In the genomic region with DNA sequence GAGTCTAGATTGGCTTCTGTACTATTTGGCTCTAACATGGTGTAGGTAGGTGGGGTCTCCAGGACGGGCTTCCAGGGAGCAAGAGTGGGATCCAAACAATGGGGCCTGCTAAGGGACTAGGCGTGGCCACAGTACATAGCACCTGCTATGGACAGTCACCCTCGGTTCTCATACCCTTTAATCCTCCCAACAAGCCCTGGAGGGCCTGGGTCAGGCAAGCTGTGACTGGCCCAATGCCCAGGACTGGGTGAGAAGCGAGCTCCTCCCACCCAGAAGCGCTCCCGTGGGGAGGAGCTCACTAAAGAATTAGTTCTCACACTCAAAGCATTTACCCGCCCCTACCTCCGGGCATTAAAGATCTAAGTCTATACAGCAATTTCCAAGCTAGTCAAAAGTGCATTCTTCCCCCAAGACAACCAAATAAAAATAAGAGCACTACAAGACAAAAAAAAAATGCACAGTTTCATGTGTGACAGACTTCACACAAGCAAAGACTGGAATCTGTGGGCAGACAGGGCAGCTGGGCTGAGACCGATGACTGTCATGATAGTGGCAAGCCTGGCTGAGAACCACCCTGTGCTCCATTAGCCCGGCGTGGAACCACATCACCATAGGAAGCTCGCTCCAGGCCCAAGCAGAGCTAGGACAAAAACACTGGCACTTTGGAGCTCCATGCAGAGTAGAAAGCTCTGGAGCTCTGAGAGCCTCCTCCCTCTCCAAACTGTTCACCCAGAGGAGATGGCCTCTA, we compare ENCODE assay signal across 8 mouse cellular contexts. TPM values are rescaled to one million over a fixed set of nuclear protein-coding genes. Genes with fewer than 3 reads are reported as not detected.
DNase-seq lines count a peak whose midpoint lies in the region; ATAC-seq and TF ChIP-seq lines count a peak whose summit lies in the region.

No protein-coding gene starts in this region.

- 68% methylated on average over 12 of the region's 12 CpGs for WGBS in intestine, embryonic 14.5 days
- 46% methylated on average over 12 of the region's 12 CpGs for WGBS in intestine, postnatal 0 days
- 64% methylated on average over 12 of the region's 12 CpGs for WGBS in embryonic facial prominence, embryonic 13.5 days

- no peak overlapping the region for H3K4me3 ChIP-seq in intestine, embryonic 14.5 days (ENCODE audit: low read depth, low read length)
- no peak overlapping the region for H3K4me3 ChIP-seq in intestine, postnatal 0 days (ENCODE audit: low read depth, low read length)
- no peak overlapping the region for H3K4me3 ChIP-seq in embryonic facial prominence, embryonic 13.5 days

- H3K27ac ChIP-seq in intestine, embryonic 14.5 days (ENCODE audit: low read depth) = no peak overlapping the region
- H3K27ac ChIP-seq in intestine, postnatal 0 days (ENCODE audit: low read depth, low read length) = no peak overlapping the region; the same call in 1 of the 2 replicates
- H3K27ac ChIP-seq in embryonic facial prominence, embryonic 13.5 days = peak overlapping the region; percentile 33; the same call in 1 of the 2 replicates

- no peak overlapping the region for H3K9ac ChIP-seq in intestine, embryonic 14.5 days (ENCODE audit: low read length)
- H3K9ac ChIP-seq in intestine, postnatal 0 days (ENCODE audit: low read depth, low read length) = no peak overlapping the region
- H3K9ac ChIP-seq in embryonic facial prominence, embryonic 13.5 days = no peak overlapping the region

- H3K4me1 ChIP-seq in intestine, embryonic 14.5 days (replicated peaks; ENCODE audit: control insufficient read depth, insufficient read depth, low read length) = no peaks in the 10 kb centered on the region
- H3K4me1 ChIP-seq in intestine, postnatal 0 days (replicated peaks; ENCODE audit: control insufficient read depth, insufficient read depth, low read length) = peaks cover 5% of the 10 kb centered on the region; the same call in 1 of the 2 replicates
- peaks cover 54% of the 10 kb centered on the region for H3K4me1 ChIP-seq in embryonic facial prominence, embryonic 13.5 days

- ATAC-seq in intestine, embryonic 14.5 days (replicated peaks; ENCODE audit: low FRiP score, low TSS enrichment, low read depth) = 0 out of 2 replicates have a peak, but pooled peaks have one; percentile 47
- no peak for ATAC-seq in intestine, postnatal 0 days
- ATAC-seq in embryonic facial prominence, embryonic 13.5 days (ENCODE audit: insufficient number of reproducible peaks, insufficient read depth, low FRiP score, low TSS enrichment, low read depth) = no peak
- ATAC-seq in megakaryocyte-erythroid progenitor cell, adult 5-6 weeks (replicated peaks; ENCODE audit: low FRiP score, low TSS enrichment, poor library complexity, severe bottlenecking) = peak; percentile 60

- no peak for TF ChIP-seq CTCF in intestine, postnatal 0 days (IDR thresholded peaks at IDR 0.05; ENCODE audit: low read depth)

- H3K9me3 ChIP-seq in intestine, embryonic 14.5 days (ENCODE audit: control insufficient read depth, low read length) = no peaks in the 10 kb centered on the region
- H3K9me3 ChIP-seq in intestine, postnatal 0 days (ENCODE audit: control insufficient read depth) = no peaks in the 10 kb centered on the region
- H3K9me3 ChIP-seq in embryonic facial prominence, embryonic 13.5 days = no peaks in the 10 kb centered on the region

- DNase-seq in intestine, embryonic 14.5 days (ENCODE audit: low spot score) = no peak
- peak; percentile 77 for DNase-seq in kidney, adult 9 months
- DNase-seq in layer of hippocampus, postnatal 10 days (ENCODE audit: low spot score in 2 of 2) = no peak
- no peak for DNase-seq in embryo, embryonic 11 days
- DNase-seq in natural killer cell, adult 2 months (ENCODE audit: low spot score in 2 of 2) = no peak

- H3K27me3 ChIP-seq in intestine, embryonic 14.5 days (replicated peaks; ENCODE audit: control insufficient read depth, insufficient read depth, low read length) = no peaks in the 10 kb centered on the region
- H3K27me3 ChIP-seq in intestine, postnatal 0 days (replicated peaks; ENCODE audit: control insufficient read depth, insufficient read depth, low read length) = no peaks in the 10 kb centered on the region
- H3K27me3 ChIP-seq in embryonic facial prominence, embryonic 13.5 days = no peaks in the 10 kb centered on the region

- no peaks in the 10 kb centered on the region for H3K36me3 ChIP-seq in intestine, embryonic 14.5 days (ENCODE audit: control insufficient read depth, insufficient read depth, low read length)
- peaks cover 26% of the 10 kb centered on the region; the same call in 1 of the 2 replicates for H3K36me3 ChIP-seq in intestine, postnatal 0 days (ENCODE audit: control insufficient read depth, insufficient read depth)
- H3K36me3 ChIP-seq in embryonic facial prominence, embryonic 13.5 days = no peaks in the 10 kb centered on the region

- no peak overlapping the region for H3K4me2 ChIP-seq in intestine, embryonic 14.5 days (ENCODE audit: low read length)
- H3K4me2 ChIP-seq in intestine, postnatal 0 days (replicated peaks; ENCODE audit: low read depth) = no peak overlapping the region
- H3K4me2 ChIP-seq in embryonic facial prominence, embryonic 13.5 days = no peak overlapping the region

RNA-seq across cellular contexts. Expression of a gene that starts 23.0 kb away (rescaled TPM):
- 41.3 and 43.4 TPM in 2 replicates for polyA plus RNA-seq in intestine, embryonic 14.5 days (2014; fragmentation: Nextera tagmentation; extraction: Ambion mirVana)
- polyA plus RNA-seq in intestine, postnatal 0 days (2015; fragmentation: Nextera tagmentation; extraction: Ambion mirVana) = 184 and 199 TPM in 2 replicates
- 34.8 and 40.4 TPM in 2 replicates for polyA plus RNA-seq in embryonic facial prominence, embryonic 13.5 days (2015; fragmentation: Nextera tagmentation; extraction: Ambion mirVana)
- total RNA-seq in megakaryocyte-erythroid progenitor cell, adult 5-6 weeks (2014; fragmentation: Nextera tagmentation) = 105 and 123 TPM in 2 replicates
- 66.1 and 86.4 TPM in 2 replicates for total RNA-seq in megakaryocyte-erythroid progenitor cell, adult 5-6 weeks (2017)
- 10 to 100 TPM; 11.4 to 12.4 TPM for total RNA-seq in layer of hippocampus, postnatal 10 days (2021)

Comparison
In these comparisons a context has a peak if more than half of its experiments do, and no peak if none do; other contexts are left out.
1. ATAC-seq: peak in intestine, embryonic 14.5 days (single experiment) and megakaryocyte-erythroid progenitor cell, adult 5-6 weeks (single experiment); none in intestine, postnatal 0 days (single experiment) and embryonic facial prominence, embryonic 13.5 days (single experiment).